Mouse (Mus musculus) small intestine, adult 2 months (tissue): ENCODE measurements around the gene Hoxd13.

Experiments
- CTCF ChIP-seq: fragments of 200-500 bp; IDR thresholded peaks from 2 replicates; pipeline ENCODE4 v1.5.1; 2012; ENCODE audit warnings: low read depth, mild to moderate bottlenecking, control low read depth, inconsistent platforms, low read length, moderate library complexity, mixed read lengths; ENCODE audit not compliant: insufficient replicate concordance, insufficient read length; ENCODE audit errors: extremely low read depth
- POLR2A ChIP-seq: fragments of 200-500 bp; IDR thresholded peaks from 2 replicates; pipeline ENCODE4 v1.6.1; 2012; ENCODE audit warnings: low read depth, mild to moderate bottlenecking, control low read depth, inconsistent platforms, low read length, moderate library complexity

DNA sequence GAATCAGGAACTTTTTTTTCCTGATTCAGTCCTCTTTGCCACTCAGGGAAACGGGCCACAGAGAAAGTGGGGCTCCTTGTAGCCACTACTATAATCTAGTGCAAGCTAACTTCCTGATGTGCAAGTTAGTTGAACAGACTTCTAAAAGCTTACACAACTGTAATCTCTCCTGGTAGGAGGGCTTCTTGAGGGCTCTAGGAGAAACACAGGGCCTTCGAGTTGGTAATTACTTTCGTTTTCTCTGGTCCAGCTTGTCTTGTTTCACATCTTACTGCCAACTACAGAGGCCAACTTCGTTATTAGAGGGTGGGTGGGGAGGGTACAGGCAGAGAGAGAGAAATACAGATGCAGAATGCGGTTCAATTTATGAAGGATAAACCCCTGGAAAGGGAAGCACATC is 3.7 kb downstream of the Hoxd13 start:
- TF ChIP-seq CTCF (no peak), POLR2A (no peak)
